ENCODE assay signal across 9 mouse cellular contexts in the genomic region with DNA sequence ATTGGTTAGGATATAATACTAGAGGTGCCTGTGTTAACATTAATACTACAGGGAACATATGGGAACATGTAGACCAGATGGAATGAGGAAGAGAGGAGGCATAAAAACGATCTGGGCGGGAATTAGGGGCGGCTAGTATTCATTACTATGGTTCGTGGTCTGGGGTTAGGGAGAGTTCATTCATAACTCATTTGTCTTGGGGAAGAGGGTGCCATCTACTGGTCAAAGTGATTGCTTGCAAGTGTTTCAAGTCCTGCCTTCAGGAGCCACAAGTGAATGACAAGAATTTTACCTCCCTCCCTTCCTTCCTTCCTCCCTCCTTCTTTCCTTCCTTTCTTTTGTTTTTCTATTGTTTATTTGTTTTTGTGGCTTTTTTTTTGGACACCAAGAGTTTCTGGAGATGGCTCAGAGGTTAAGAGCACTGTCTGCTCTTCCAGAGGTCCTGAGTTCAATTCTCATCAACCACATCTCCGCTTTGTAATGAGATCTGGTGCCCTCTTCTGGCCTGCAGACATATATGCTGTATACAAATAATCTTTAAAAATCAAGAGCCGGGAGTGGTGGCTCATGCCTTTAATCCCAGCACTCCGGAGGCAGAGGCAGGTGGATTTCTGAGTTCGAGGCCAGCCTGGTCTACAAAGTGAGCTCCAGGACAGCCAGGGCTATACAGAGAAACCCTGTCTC. TPM values are rescaled to one million over a fixed set of nuclear protein-coding genes. Genes with fewer than 3 reads are reported as not detected.
A peak's percentile ranks its signal among the peaks of the same experiment; 100 is the strongest.
DNase-seq lines count a peak whose midpoint lies in the region; TF ChIP-seq lines count a peak whose summit lies in the region.
"Had no signal": no experiment of that assay in that cellular context is flagged by ENCODE, and none has a peak within 500 bp of the region (broad histone marks: within the 10 kb centered on the region; RNA-seq: fewer than 3 reads in every experiment).

No protein-coding gene starts in this region.

- H3K4me3 ChIP-seq in gastrocnemius, adult 2 months, result no peak overlapping the region

- peak; percentile 86 for TF ChIP-seq CTCF in gastrocnemius, adult 2 months (IDR thresholded peaks at IDR 0.05)

- intact Hi-C loops in gastrocnemius, adult 2 months (cut with DNase I), result loop anchor here (2.0 kb wide), 1 partner anchor 258 kb away; no protein-coding TSS in a partner anchor
- intact Hi-C loops in gastrocnemius, postnatal 36 days (cut with DNase I), result loop anchor here (5.0 kb wide), 1 partner anchor 261 kb away; no protein-coding TSS in a partner anchor

- DNase-seq in gastrocnemius, adult 2 months, result peak; percentile 32
- no peak for DNase-seq in gastrocnemius, postnatal 36 days
- peak; percentile 89 for DNase-seq in CD4-positive helper T cell, adult 2 months (ENCODE audit: low read depth, low spot score)
- peak; percentile 85 for DNase-seq in c-Kit-negative CD71-positive TER-119-positive erythroid progenitor cells, embryonic 14.5 days (ENCODE audit: low read depth, low spot score)
- peak; percentile 57 for DNase-seq in fibroblast of lung, adult 2 months (ENCODE audit: low read depth)
- peak; percentile 33 to 73 for DNase-seq in layer of hippocampus, adult 18-20 months (ENCODE audit: low spot score in 2 of 2)
- DNase-seq in lung, postnatal 25 days (ENCODE audit: low spot score), result peak; percentile 82
- peak; percentile 87 for DNase-seq in thymus, postnatal 0 days (ENCODE audit: low spot score)

- no peak overlapping the region for H3K27ac ChIP-seq in gastrocnemius, adult 2 months
- H3K27ac ChIP-seq: macrophage had no signal

RNA-seq across cellular contexts. Expression of a gene that starts 2.8 kb away (rescaled TPM):
- 100 to 1,000 TPM in 1 of 2 experiments, 10 to 100 TPM in 1; 59.4 to 114 TPM for total RNA-seq in gastrocnemius, adult 2 months (2021)
- 10 to 100 TPM; 60.0 to 78.1 TPM for total RNA-seq in gastrocnemius, postnatal 36 days (2021)
- total RNA-seq in layer of hippocampus, adult 18-20 months (2021), result 10 to 100 TPM; 46.1 to 48.1 TPM
- 13.5 and 15.1 TPM in 2 replicates for polyA plus RNA-seq in thymus, postnatal 0 days (2015; fragmentation: Nextera tagmentation; extraction: Ambion mirVana)

RNA-seq across cellular contexts. Expression of a gene that starts 6.0 kb away (rescaled TPM):
- total RNA-seq in gastrocnemius, adult 2 months (2021), result 100 to 1,000 TPM; 105 to 106 TPM
- total RNA-seq in gastrocnemius, postnatal 36 days (2021), result 100 to 1,000 TPM in 1 of 2 experiments, 10 to 100 TPM in 1; 97.9 to 101 TPM
- total RNA-seq in layer of hippocampus, adult 18-20 months (2021), result 10 to 100 TPM; 66.5 to 69.8 TPM
- polyA plus RNA-seq in thymus, postnatal 0 days (2015; fragmentation: Nextera tagmentation; extraction: Ambion mirVana), result 184 and 190 TPM in 2 replicates

Comparison
In these comparisons a context has a peak if more than half of its experiments do, and no peak if none do; other contexts are left out.
1. DNase-seq: peak in gastrocnemius, adult 2 months (single experiment), CD4-positive helper T cell, adult 2 months (single experiment), c-Kit-negative CD71-positive TER-119-positive erythroid progenitor cells, embryonic 14.5 days (single experiment), fibroblast of lung, adult 2 months (single experiment), layer of hippocampus, adult 18-20 months (2 of 2), lung, postnatal 25 days (single experiment) and thymus, postnatal 0 days (single experiment); none in gastrocnemius, postnatal 36 days (0 of 2).